Mouse (Mus musculus): ENCODE data around the gene Bhlhb9. TPM values are rescaled to one million over a fixed set of nuclear protein-coding genes. Genes with fewer than 3 reads are reported as not detected.
"Not testable (repeated sequence)": the region's sequence is repeated elsewhere in the genome, so short reads cannot be mapped to it uniquely, and the experiment has no call there.

The Bhlhb9 gene
- 10 to 100 TPM; 33.0 to 40.2 TPM for total RNA-seq (2021)
- long read RNA-seq, experiment 1, transcript Bhlhb9-204 (5 exons, 2,812 nt) = major isoform, 62 of 82 reads
- long read RNA-seq, experiment 1, partial matches to known transcripts = 3 of 82 reads
- long read RNA-seq, experiment 1, other reads (novel, unspliced or antisense) = 13 of 82 reads
- long read RNA-seq, experiment 2, transcript Bhlhb9-204 (5 exons, 2,812 nt) = major isoform, 67 of 85 reads
- long read RNA-seq, experiment 2, transcript Bhlhb9-201 (5 exons, 2,823 nt) = minor isoform, 6 of 85 reads
- long read RNA-seq, experiment 2, partial matches to known transcripts = 0 of 85 reads
- long read RNA-seq, experiment 2, other reads (novel, unspliced or antisense) = 12 of 85 reads

GRCm38 (mm10) chrX:135797212-135797644 is at the start of gene Bhlhb9:
Gene Bhlhb9 (plus strand): TSS chrX:135797594.
- peak in 1 of 2 experiments; percentile 37 for DNase-seq (ENCODE audit: low spot score in 2 of 2)

GRCm38 (mm10) chrX:135752832-135753231 is 44.6 kb upstream of the Bhlhb9 start:
- DNase-seq (ENCODE audit: low spot score in 2 of 2) = peak; percentile 37 to 52

- peak in 1 of 2 experiments; percentile 37 for DNase-seq (ENCODE audit: low spot score in 2 of 2)
Measured at GRCm38 (mm10) chrX:135761707-135762106, 35.7 kb upstream of the Bhlhb9 start.

GRCm38 (mm10) chrX:135768043-135768548 is 29.3 kb upstream of the Bhlhb9 start:
- DNase-seq (ENCODE audit: low spot score in 2 of 2) = no peak

GRCm38 (mm10) chrX:135768565-135768964 is 28.8 kb upstream of the Bhlhb9 start:
- DNase-seq (ENCODE audit: low spot score in 2 of 2) = no peak

- no peak for DNase-seq (ENCODE audit: low spot score in 2 of 2)
Measured at GRCm38 (mm10) chrX:135791536-135791935, 5.9 kb upstream of the Bhlhb9 start.

- no peak for DNase-seq (ENCODE audit: low spot score in 2 of 2)
Measured at GRCm38 (mm10) chrX:135792326-135792725, 5.1 kb upstream of the Bhlhb9 start.

GRCm38 (mm10) chrX:135795591-135796304 is 1.6 kb upstream of the Bhlhb9 start:
- DNase-seq (ENCODE audit: low spot score in 2 of 2) = peak; percentile 34 to 59

- peak in 1 of 2 experiments; percentile 7 for DNase-seq (ENCODE audit: low spot score in 2 of 2)
Measured at GRCm38 (mm10) chrX:135796305-135797211, 836 bp upstream of the Bhlhb9 start.

- DNase-seq (ENCODE audit: low spot score in 2 of 2) = no peak
Measured at GRCm38 (mm10) chrX:135804149-135804548, 6.8 kb downstream of the Bhlhb9 start.

GRCm38 (mm10) chrX:135805780-135806179 is 8.4 kb downstream of the Bhlhb9 start:
- DNase-seq (ENCODE audit: low spot score in 2 of 2) = peak in 1 of 2 experiments; percentile 16

- not testable (repeated sequence) for DNase-seq (ENCODE audit: low spot score in 2 of 2)
Measured at GRCm38 (mm10) chrX:135835896-135836295, 38.5 kb downstream of the Bhlhb9 start.

- no peak for DNase-seq (ENCODE audit: low spot score in 2 of 2)
Measured at GRCm38 (mm10) chrX:135837896-135838295, 40.5 kb downstream of the Bhlhb9 start.

- DNase-seq (ENCODE audit: low spot score in 2 of 2) = peak; percentile 15 to 23
Measured at GRCm38 (mm10) chrX:135838521-135839360, 41.3 kb downstream of the Bhlhb9 start, which contains the start of gene Gprasp2. Gene Gprasp2 (plus strand): TSS chrX:135839034.

- peak in 1 of 2 experiments; percentile 35 for DNase-seq (ENCODE audit: low spot score in 2 of 2)
Measured at GRCm38 (mm10) chrX:135839397-135840391, 42.3 kb downstream of the Bhlhb9 start.

GRCm38 (mm10) chrX:135866806-135867205 is 69.4 kb downstream of the Bhlhb9 start:
- not testable (repeated sequence) for DNase-seq (ENCODE audit: low spot score in 2 of 2)

GRCm38 (mm10) chrX:135876679-135877078 is 79.3 kb downstream of the Bhlhb9 start:
- no peak for DNase-seq (ENCODE audit: low spot score in 2 of 2)

GRCm38 (mm10) chrX:135879626-135880025 is 82.2 kb downstream of the Bhlhb9 start:
- DNase-seq (ENCODE audit: low spot score in 2 of 2) = no peak
